Mouse (Mus musculus): ENCODE measurements around the gene Adamts2.

The Adamts2 gene

GRCm38 (mm10) chr11:50623806-50624205, 21.9 kb downstream of the Adamts2 start:
- DNase-seq (ENCODE audit: low read depth, low spot score), result no peak

GRCm38 (mm10) chr11:50624239-50624638, 22.4 kb downstream of the Adamts2 start:
- no peak for DNase-seq (ENCODE audit: low read depth, low spot score)

- no peak for DNase-seq (ENCODE audit: low read depth, low spot score)
These were observed 22.8 kb downstream of the Adamts2 start for GRCm38 (mm10) chr11:50624720-50625119.

GRCm38 (mm10) chr11:50628915-50629314, 27.0 kb downstream of the Adamts2 start:
- DNase-seq (ENCODE audit: low read depth, low spot score), result no peak

GRCm38 (mm10) chr11:50630462-50630861, 28.6 kb downstream of the Adamts2 start:
- no peak for DNase-seq (ENCODE audit: low read depth, low spot score)

- DNase-seq (ENCODE audit: low read depth, low spot score), result peak; percentile 7
These were observed 30.4 kb downstream of the Adamts2 start for GRCm38 (mm10) chr11:50632270-50632669.

- no peak for DNase-seq (ENCODE audit: low read depth, low spot score)
These were observed 33.2 kb downstream of the Adamts2 start for GRCm38 (mm10) chr11:50635051-50635590.

- no peak for DNase-seq (ENCODE audit: low read depth, low spot score)
These were observed 35.1 kb downstream of the Adamts2 start for GRCm38 (mm10) chr11:50637026-50637425.

GRCm38 (mm10) chr11:50638197-50638867, 36.4 kb downstream of the Adamts2 start:
- DNase-seq (ENCODE audit: low read depth, low spot score), result no peak

- DNase-seq (ENCODE audit: low read depth, low spot score), result no peak
These were observed 37.0 kb downstream of the Adamts2 start for GRCm38 (mm10) chr11:50638868-50639220.

- no peak for DNase-seq (ENCODE audit: low read depth, low spot score)
These were observed 40.7 kb downstream of the Adamts2 start for GRCm38 (mm10) chr11:50642583-50642982.

GRCm38 (mm10) chr11:50646148-50646547, 44.3 kb downstream of the Adamts2 start:
- DNase-seq (ENCODE audit: low read depth, low spot score), result no peak

GRCm38 (mm10) chr11:50648143-50648807, 46.4 kb downstream of the Adamts2 start:
- DNase-seq (ENCODE audit: low read depth, low spot score), result no peak

- DNase-seq (ENCODE audit: low read depth, low spot score), result no peak
These were observed 48.2 kb downstream of the Adamts2 start for GRCm38 (mm10) chr11:50650037-50650436.

- DNase-seq (ENCODE audit: low read depth, low spot score), result no peak
These were observed 52.0 kb downstream of the Adamts2 start for GRCm38 (mm10) chr11:50653746-50654431.

GRCm38 (mm10) chr11:50658826-50659225, 56.9 kb downstream of the Adamts2 start:
- no peak for DNase-seq (ENCODE audit: low read depth, low spot score)

GRCm38 (mm10) chr11:50662176-50662575, 60.3 kb downstream of the Adamts2 start:
- DNase-seq (ENCODE audit: low read depth, low spot score), result no peak

GRCm38 (mm10) chr11:50664826-50665225, 62.9 kb downstream of the Adamts2 start:
- no peak for DNase-seq (ENCODE audit: low read depth, low spot score)

- no peak for DNase-seq (ENCODE audit: low read depth, low spot score)
These were observed 67.9 kb downstream of the Adamts2 start for GRCm38 (mm10) chr11:50669542-50670362.

GRCm38 (mm10) chr11:50670363-50670725, 68.5 kb downstream of the Adamts2 start:
- DNase-seq (ENCODE audit: low read depth, low spot score), result no peak

- no peak for DNase-seq (ENCODE audit: low read depth, low spot score)
These were observed 69.0 kb downstream of the Adamts2 start for GRCm38 (mm10) chr11:50670881-50671280.

- DNase-seq (ENCODE audit: low read depth, low spot score), result no peak
These were observed 69.5 kb downstream of the Adamts2 start for GRCm38 (mm10) chr11:50671376-50671775.
